ENCODE assay signal across 1 mouse cellular context in genomic region chr13:63431030-63431856, GRCm38 (mm10).
TF ChIP-seq lines count a peak whose summit lies in the region.

No protein-coding gene starts in this region.

TF ChIP-seq in CH12.LX, 34 proteins besides CTCF, POLR2A, EP300 and RAD21 (continued from another document):
- TF ChIP-seq RCOR1 (conservative IDR thresholded peaks at IDR 0.05; ENCODE audit: low read depth, low read length): peak; percentile 74; the same call in 1 of the 2 replicates
- TF ChIP-seq MYC (IDR thresholded peaks at IDR 0.05; ENCODE audit: low read depth, low read length): 0 out of 2 replicates have a peak, but pooled peaks have one; percentile 41
- TF ChIP-seq NELFE (IDR thresholded peaks at IDR 0.05; ENCODE audit: low read depth, low read length): peak; percentile 94
- TF ChIP-seq NRF1 (IDR thresholded peaks at IDR 0.05; ENCODE audit: low read depth, low read length): peak; percentile 89
- TF ChIP-seq MXI1 (IDR thresholded peaks at IDR 0.05; ENCODE audit: low read depth, low read length): peak; percentile 84
- no peak for TF ChIP-seq ZC3H11A (IDR thresholded peaks at IDR 0.05; ENCODE audit: low read depth, low read length)
- peak; percentile 85 for TF ChIP-seq TCF12 (IDR thresholded peaks at IDR 0.05; ENCODE audit: low read depth, low read length)
TF ChIP-seq in CH12.LX: peak in this region for 24.
